Mouse (Mus musculus) lung, embryonic 15.5 days (tissue): ENCODE measurements around the gene Slc8a3. TPM values are rescaled to one million over a fixed set of nuclear protein-coding genes. Genes with fewer than 3 reads are reported as not detected.

Source experiments
- ATAC-seq: fragments of 200-750 bp; cut with Nextera tagmentation; 2 replicates; pipeline ENCODE4 v1.8.0; 2017; ENCODE audit warnings: moderate number of reproducible peaks, borderline replicate concordance; ENCODE audit not compliant: low FRiP score, low TSS enrichment; ENCODE audit errors: extremely low read depth
- H3K27ac ChIP-seq: fragments of 300-500 bp; sonication (generic); 2 replicates; pipeline ENCODE4 v1.5.1; 2015; ENCODE audit warnings: moderate library complexity, mild to moderate bottlenecking, inconsistent platforms
- H3K27me3 ChIP-seq: fragments of 300-500 bp; sonication (generic); 2 replicates; pipeline ENCODE4 v1.6.1; 2015; ENCODE audit warnings: inconsistent platforms
- H3K36me3 ChIP-seq: fragments of 300-500 bp; sonication (generic); 2 replicates; pipeline ENCODE4 v1.6.1; 2015; ENCODE audit warnings: inconsistent platforms
- H3K4me1 ChIP-seq: fragments of 300-500 bp; sonication (generic); 2 replicates; pipeline ENCODE4 v1.6.1; 2015; ENCODE audit warnings: inconsistent platforms
- H3K4me2 ChIP-seq: fragments of 300-500 bp; sonication (generic); 2 replicates; pipeline ENCODE4 v1.6.1; 2015; ENCODE audit warnings: inconsistent platforms, mild to moderate bottlenecking, moderate library complexity
- H3K4me3 ChIP-seq: fragments of 300-500 bp; sonication (generic); 2 replicates; pipeline ENCODE4 v1.5.1; 2015; ENCODE audit warnings: mild to moderate bottlenecking, inconsistent platforms
- H3K9ac ChIP-seq: fragments of 300-500 bp; sonication (generic); 2 replicates; pipeline ENCODE4 v1.6.1; 2015; ENCODE audit warnings: inconsistent platforms
- H3K9me3 ChIP-seq: fragments of 300-500 bp; sonication (generic); 2 replicates; pipeline ENCODE4 v1.6.1; 2016; ENCODE audit warnings: inconsistent platforms
- WGBS: fragments of 180-500 bp; shearing (Covaris S2); methylation state at CpG from one replicate; pipeline ENCODE4 v1.1.7; 2015; 5-methylcytosine and 5-hydroxymethylcytosine counted together
- polyA plus RNA-seq: library from polyadenylated mRNA; unstranded; fragments of >200 nt; fragmentation: Nextera tagmentation; extraction: Ambion mirVana; gene quantifications from 2 replicates; pipeline ENCODE4 v1.2.1, GENCODE M21; 2015

The Slc8a3 gene
- polyA plus RNA-seq, 1 experiment from 2014 or later = 0.55 TPM

DNA sequence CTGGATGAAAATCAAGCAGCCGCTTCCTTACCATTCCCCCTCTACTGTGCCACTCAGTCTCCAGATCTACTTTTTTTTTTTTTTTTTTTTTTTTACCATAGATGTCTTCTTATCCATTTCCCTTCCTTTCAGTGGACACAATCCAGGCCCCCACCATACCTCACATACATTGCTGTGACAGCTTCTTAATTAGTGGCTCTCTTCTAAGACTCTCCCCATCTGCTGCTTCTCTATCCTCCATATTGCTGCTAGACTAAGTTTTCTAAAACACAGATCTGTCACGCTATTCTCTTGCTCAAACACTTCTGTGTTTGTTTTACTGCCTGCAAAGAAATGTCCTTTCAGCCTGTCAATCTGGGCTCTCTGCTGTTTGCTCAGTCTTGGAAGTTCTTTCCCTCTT, 54.9 kb downstream of the Slc8a3 start:
- H3K27ac ChIP-seq = no peak overlapping the region
- no peak overlapping the region for H3K4me2 ChIP-seq
- no peak overlapping the region for H3K9ac ChIP-seq
- no peak overlapping the region for H3K4me3 ChIP-seq
- no peaks in the 10 kb centered on the region for H3K4me1 ChIP-seq
- WGBS = 55% methylated on average over 2 of the region's 2 CpGs
- no peaks in the 10 kb centered on the region for H3K27me3 ChIP-seq
- no peaks in the 10 kb centered on the region for H3K9me3 ChIP-seq
- H3K36me3 ChIP-seq = no peaks in the 10 kb centered on the region
- no peak for ATAC-seq

DNA sequence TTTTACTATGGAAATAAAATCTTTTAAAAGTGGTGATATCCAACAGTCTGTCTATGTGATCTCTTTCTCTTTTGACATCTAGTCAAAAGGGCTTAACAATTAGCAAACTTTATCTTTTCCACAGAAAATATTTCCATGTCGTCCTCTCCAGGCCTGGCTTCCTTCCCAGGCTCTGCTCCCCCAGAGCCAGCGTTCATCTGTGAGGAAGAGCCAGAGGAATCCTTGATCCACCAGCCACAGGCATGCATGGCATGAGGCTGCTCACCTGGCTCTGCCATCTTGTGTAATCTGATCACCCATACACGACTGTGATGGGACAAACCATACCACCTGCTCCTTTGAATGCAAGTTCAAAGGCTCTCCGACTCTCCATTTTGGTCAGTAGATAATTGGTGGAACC, 58.4 kb downstream of the Slc8a3 start:
- Histone ChIP-seq H3K4me2 (no peak overlapping the region), H3K36me3 (no peaks in the 10 kb centered on the region), H3K27me3 (no peaks in the 10 kb centered on the region), H3K4me3 (no peak overlapping the region), H3K9ac (no peak overlapping the region), H3K27ac (no peak overlapping the region), H3K9me3 (no peaks in the 10 kb centered on the region), H3K4me1 (no peaks in the 10 kb centered on the region)
- no peak for ATAC-seq
- 56% methylated on average over 4 of the region's 4 CpGs for WGBS

DNA sequence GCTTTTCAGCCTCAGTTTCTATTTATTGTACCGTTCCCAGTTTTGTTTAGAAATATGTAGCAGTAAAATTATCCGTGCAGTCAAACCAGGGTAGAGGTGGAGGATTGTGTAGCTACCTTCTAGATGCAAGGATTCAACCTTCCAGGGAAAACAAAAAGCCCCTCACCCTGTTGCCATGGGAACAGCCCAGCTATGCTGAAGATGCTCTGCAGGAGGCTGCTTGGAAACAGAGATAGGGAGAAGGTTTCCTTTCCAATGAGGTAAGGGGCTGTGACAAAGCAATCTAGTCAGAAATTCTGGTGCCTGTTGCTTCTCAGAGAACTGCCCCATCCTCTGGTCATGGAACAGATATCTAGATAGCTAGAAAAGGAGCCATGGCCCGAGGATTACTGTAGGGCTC, 59.6 kb downstream of the Slc8a3 start:
- ATAC-seq = no peak
- no peak overlapping the region for H3K4me2 ChIP-seq
- H3K9me3 ChIP-seq = no peaks in the 10 kb centered on the region
- no peaks in the 10 kb centered on the region for H3K36me3 ChIP-seq
- WGBS = 54% methylated on average over 3 of the region's 3 CpGs
- H3K27ac ChIP-seq = no peak overlapping the region
- no peak overlapping the region for H3K4me3 ChIP-seq
- no peak overlapping the region for H3K9ac ChIP-seq
- no peaks in the 10 kb centered on the region for H3K27me3 ChIP-seq
- no peaks in the 10 kb centered on the region for H3K4me1 ChIP-seq

DNA sequence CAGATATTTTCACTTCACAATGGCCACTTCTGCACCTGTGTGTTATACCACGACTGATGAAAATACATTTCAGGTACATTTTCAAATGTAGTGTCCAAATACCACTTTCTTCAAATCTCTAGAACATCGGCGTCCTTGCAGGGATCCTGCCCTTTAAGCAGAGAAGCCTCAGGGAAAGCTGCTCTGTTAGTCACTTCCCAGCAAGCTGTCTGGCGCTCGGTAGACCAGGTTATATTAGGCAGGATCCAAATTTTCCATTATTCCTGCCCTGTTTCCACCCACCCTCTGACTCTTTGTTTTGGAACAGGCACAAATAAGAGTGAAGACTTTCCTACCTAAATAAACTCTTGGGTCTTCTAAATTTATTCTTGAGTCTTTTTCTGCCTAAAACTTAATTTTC, 63.7 kb downstream of the Slc8a3 start:
- Histone ChIP-seq H3K4me2 (no peak overlapping the region), H3K36me3 (no peaks in the 10 kb centered on the region), H3K27me3 (no peaks in the 10 kb centered on the region), H3K4me3 (no peak overlapping the region), H3K27ac (no peak overlapping the region), H3K9me3 (no peaks in the 10 kb centered on the region), H3K9ac (no peak overlapping the region), H3K4me1 (no peaks in the 10 kb centered on the region)
- ATAC-seq = no peak
- 84% methylated on average over 5 of the region's 5 CpGs for WGBS

DNA sequence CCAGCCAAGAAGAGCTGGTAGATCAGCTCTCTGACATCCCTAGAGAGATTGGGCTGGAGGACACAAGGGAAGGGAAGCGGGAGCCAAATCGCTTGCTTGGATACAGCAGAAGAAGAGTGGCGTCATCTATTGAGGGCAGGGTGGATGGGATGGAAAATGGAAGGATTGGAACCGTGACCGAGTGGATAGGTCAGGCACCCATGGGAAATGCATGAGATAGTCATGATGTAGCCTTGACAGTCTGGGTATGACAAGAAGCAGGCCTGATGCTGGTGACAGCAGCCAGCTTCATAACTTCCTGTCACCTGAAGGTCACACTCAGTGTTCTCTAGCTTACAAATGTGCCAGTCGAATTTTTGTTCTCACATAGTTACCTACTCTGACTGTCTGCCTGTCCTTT, 70.2 kb downstream of the Slc8a3 start:
- Histone ChIP-seq H3K27ac (no peak overlapping the region), H3K27me3 (no peaks in the 10 kb centered on the region), H3K9ac (no peak overlapping the region), H3K36me3 (no peaks in the 10 kb centered on the region), H3K9me3 (no peaks in the 10 kb centered on the region), H3K4me2 (no peak overlapping the region), H3K4me3 (no peak overlapping the region), H3K4me1 (no peaks in the 10 kb centered on the region)
- ATAC-seq = no peak
- WGBS = 80% methylated on average over 6 of the region's 6 CpGs

DNA sequence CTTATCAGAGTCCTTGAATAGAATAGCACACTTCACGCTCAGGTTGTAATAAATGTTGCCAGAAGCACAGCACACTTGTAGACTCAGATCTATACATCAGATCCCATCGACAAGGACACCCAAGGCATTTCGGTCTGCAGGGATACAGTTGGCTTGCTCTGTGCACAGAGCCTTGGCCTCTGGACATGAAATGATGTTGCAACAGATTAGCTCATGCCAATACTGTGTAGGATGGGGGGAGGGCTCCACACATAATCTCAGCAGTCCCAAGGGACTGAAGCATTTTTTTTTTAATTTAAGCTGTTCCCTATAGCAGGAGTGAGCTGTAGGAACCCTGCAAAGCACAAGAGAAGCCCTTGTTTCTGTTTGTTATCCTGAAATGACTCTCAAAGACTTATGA, 74.8 kb downstream of the Slc8a3 start:
- no peak for ATAC-seq
- 81% methylated on average over 3 of the region's 3 CpGs for WGBS
- Histone ChIP-seq H3K27me3 (no peaks in the 10 kb centered on the region), H3K9ac (no peak overlapping the region), H3K9me3 (no peaks in the 10 kb centered on the region), H3K4me1 (no peaks in the 10 kb centered on the region), H3K36me3 (no peaks in the 10 kb centered on the region), H3K4me3 (no peak overlapping the region), H3K4me2 (no peak overlapping the region), H3K27ac (no peak overlapping the region)

DNA sequence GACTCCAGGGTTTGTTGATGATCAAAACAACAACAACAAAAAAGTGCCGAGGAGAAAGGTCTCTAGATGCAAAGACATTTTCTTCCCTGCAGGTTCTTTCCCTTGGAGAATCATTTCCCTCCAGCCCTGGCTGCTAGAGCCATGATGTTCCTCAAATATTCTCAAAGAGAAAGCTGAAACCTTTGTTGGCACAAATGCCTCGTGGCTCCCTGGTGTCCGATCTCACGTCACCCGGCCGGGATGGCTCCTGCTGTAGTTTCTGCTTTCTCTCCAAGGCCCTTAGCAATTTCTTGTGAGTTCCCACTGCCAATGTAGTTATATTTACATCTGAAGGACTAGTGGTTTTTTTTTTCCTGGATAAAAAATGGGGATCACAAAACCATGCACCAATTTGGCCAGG, 87.6 kb downstream of the Slc8a3 start:
- Histone ChIP-seq H3K27me3 (no peaks in the 10 kb centered on the region), H3K4me1 (0 out of 2 replicates have a peak, but pooled peaks cover 4% of the 10 kb centered on the region), H3K4me3 (no peak overlapping the region), H3K9ac (no peak overlapping the region), H3K27ac (0 out of 2 replicates have a peak overlapping the region, but pooled peaks have one; percentile 19), H3K4me2 (no peak overlapping the region), H3K36me3 (no peaks in the 10 kb centered on the region), H3K9me3 (no peaks in the 10 kb centered on the region)
- no peak for ATAC-seq
- WGBS = 46% methylated on average over 6 of the region's 6 CpGs

DNA sequence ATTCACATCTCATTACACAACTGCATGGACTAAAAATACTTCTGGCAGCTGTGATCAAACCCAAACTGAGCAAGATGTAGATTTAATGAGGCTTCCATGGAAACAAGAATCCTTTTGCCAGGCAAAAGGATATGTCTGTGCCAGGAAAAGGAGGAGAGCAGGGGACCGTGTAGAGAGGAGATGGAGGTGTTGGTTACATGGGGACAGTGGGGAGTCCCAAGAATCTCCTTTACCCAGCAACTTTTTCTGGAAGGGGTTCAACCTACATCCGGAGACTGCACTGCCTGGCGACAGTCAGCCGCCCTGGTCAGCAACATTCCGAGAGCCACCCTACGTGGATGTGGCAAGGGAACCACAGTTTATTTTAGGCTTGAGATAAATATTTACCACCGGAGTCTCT, 88.0 kb downstream of the Slc8a3 start:
- WGBS = 34% methylated on average over 7 of the region's 7 CpGs
- Histone ChIP-seq H3K9ac (no peak overlapping the region), H3K36me3 (no peaks in the 10 kb centered on the region), H3K4me1 (0 out of 2 replicates have a peak, but pooled peaks cover 4% of the 10 kb centered on the region), H3K4me2 (no peak overlapping the region), H3K4me3 (no peak overlapping the region), H3K27ac (no peak overlapping the region), H3K27me3 (no peaks in the 10 kb centered on the region), H3K9me3 (no peaks in the 10 kb centered on the region)
- ATAC-seq = peak; percentile 57; the same call in 1 of the 2 replicates

DNA sequence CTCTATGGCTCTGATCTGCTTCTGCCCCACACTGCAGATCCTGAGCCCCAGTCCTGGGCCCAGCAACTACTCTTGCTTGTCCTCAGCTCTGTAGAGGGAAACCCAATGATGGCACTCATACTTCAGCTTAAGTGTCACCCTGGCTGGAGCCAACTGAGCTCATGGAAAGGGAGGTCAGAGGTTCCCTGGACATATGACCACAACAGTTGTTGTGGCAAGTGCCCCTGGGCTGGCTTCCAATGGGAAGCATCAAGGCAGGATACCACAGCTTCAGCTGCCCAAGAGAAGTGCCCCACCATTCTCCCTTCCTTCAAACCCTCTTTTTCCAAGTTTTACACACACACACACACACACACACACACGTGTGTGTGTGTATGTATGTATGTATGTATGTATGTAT, 88.5 kb downstream of the Slc8a3 start:
- no peaks in the 10 kb centered on the region for H3K27me3 ChIP-seq
- no peak overlapping the region for H3K9ac ChIP-seq
- H3K9me3 ChIP-seq = no peaks in the 10 kb centered on the region
- H3K4me2 ChIP-seq = no peak overlapping the region
- H3K27ac ChIP-seq = no peak overlapping the region; the same call in 1 of the 2 replicates
- no peak for ATAC-seq
- 36% methylated on average over 1 of the region's 1 CpGs for WGBS
- H3K4me3 ChIP-seq = no peak overlapping the region
- H3K4me1 ChIP-seq = 0 out of 2 replicates have a peak, but pooled peaks cover 4% of the 10 kb centered on the region
- H3K36me3 ChIP-seq = no peaks in the 10 kb centered on the region

DNA sequence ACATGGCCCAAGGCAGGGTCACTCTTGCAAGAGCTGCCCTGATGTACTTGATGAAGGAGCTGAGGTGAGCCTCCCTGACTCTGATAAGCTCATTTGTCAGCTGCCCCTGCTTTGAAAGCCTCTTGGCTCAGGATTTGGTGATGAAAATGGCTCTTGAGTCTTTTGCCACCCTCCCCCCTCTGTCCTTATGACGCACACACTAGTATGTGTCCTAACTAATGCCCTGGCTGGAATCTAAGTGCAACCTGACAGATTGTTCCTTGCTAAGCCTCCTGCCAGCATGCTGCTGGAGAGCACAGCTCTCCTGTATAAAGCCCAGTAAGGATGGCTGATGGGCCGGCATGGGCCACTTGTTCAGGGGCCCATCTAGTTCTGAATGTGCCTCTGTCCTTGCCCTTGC, 91.3 kb downstream of the Slc8a3 start:
- Histone ChIP-seq H3K9ac (no peak overlapping the region), H3K4me3 (no peak overlapping the region), H3K4me1 (0 out of 2 replicates have a peak, but pooled peaks cover 4% of the 10 kb centered on the region), H3K27me3 (no peaks in the 10 kb centered on the region), H3K4me2 (no peak overlapping the region), H3K9me3 (no peaks in the 10 kb centered on the region), H3K27ac (no peak overlapping the region), H3K36me3 (no peaks in the 10 kb centered on the region)
- ATAC-seq = no peak
- 58% methylated on average over 2 of the region's 2 CpGs for WGBS

DNA sequence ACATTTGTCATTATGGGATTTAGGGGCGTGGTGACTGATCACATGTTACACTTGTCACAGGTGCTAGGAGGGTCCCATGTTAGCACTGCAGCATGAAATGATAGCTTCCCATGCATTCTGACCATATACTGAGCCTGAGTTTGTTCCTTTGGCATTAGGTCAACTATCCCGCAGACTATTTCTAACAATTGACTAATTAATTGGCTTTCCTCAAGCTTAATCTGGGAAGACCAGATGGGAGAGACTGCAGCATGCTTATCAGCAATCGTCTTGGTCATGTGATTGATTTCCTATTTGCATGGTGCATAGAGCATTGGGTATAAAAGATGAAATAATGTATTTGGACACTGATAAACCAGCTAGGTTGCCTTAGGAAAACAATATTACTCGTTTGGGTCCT, 91.9 kb downstream of the Slc8a3 start:
- WGBS = 60% methylated on average over 4 of the region's 4 CpGs
- Histone ChIP-seq H3K4me1 (0 out of 2 replicates have a peak, but pooled peaks cover 4% of the 10 kb centered on the region), H3K9me3 (no peaks in the 10 kb centered on the region), H3K4me2 (no peak overlapping the region), H3K27ac (no peak overlapping the region), H3K27me3 (no peaks in the 10 kb centered on the region), H3K4me3 (no peak overlapping the region), H3K36me3 (no peaks in the 10 kb centered on the region), H3K9ac (no peak overlapping the region)
- ATAC-seq = no peak

DNA sequence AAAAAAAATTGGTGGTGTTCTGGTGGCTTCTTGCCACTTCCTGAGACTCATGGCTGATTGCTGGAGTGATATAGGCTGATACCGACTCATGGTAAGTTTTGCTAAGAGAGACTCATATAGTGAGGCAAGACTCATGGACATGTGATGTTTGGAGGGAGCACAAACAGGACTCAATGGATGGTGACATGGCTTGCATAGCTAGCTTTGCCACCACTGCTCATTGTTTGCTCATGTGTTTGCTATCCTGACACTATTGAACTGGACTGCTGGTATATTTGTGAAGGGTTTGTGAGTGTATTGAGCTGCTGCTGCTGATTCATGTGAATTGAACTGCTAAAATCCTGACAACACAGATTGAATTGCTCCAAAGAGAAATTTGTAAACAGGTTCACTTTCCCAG, 95.8 kb downstream of the Slc8a3 start:
- no peaks in the 10 kb centered on the region for H3K36me3 ChIP-seq
- H3K9me3 ChIP-seq = no peaks in the 10 kb centered on the region
- no peak overlapping the region for H3K27ac ChIP-seq
- H3K4me1 ChIP-seq = no peaks in the 10 kb centered on the region
- H3K4me3 ChIP-seq = no peak overlapping the region
- H3K27me3 ChIP-seq = no peaks in the 10 kb centered on the region
- H3K4me2 ChIP-seq = no peak overlapping the region
- 93% methylated on average over 1 of the region's 1 CpGs for WGBS
- no peak overlapping the region for H3K9ac ChIP-seq
- no peak for ATAC-seq
